Mouse (Mus musculus) monocyte, adult 5-6 weeks (primary cell): ENCODE data around the gene Mepe. TPM values are rescaled to one million over a fixed set of nuclear protein-coding genes. Genes with fewer than 3 reads are reported as not detected.

Source experiments
- total RNA-seq: library from RNA; stranded (forward); fragments of 200-1000, 200-491, 200-594 nt; gene quantifications from 3 replicates; pipeline ENCODE4 v1.2.3, GENCODE M21; 2017

The Mepe gene
- total RNA-seq, 1 experiment from 2014 or later: not detected

Other genes with a start within 250 kb of the Mepe start
- not detected in 3 replicates for gene Gm17660, start 247.7 kb upstream of the Mepe start, total RNA-seq
- gene Sparcl1, start 211.6 kb upstream of the Mepe start, total RNA-seq: not detected in 3 replicates
- not detected in 3 replicates for gene Dspp, start 154.6 kb upstream of the Mepe start, total RNA-seq
- gene Dmp1, start 122.7 kb upstream of the Mepe start, total RNA-seq: not detected in 3 replicates
- gene Ibsp, start 26.2 kb upstream of the Mepe start, total RNA-seq: not detected in 3 replicates
- 1.5 to 1.9 TPM (median 1.9 TPM) in 3 replicates for gene Spp1, start 109.8 kb downstream of the Mepe start, total RNA-seq
- gene Pkd2, start 134.1 kb downstream of the Mepe start, total RNA-seq: 2.5 to 5.6 TPM (median 4.1 TPM) in 3 replicates
- gene BC005561, start 183.0 kb downstream of the Mepe start, total RNA-seq: 10.3 to 19.3 TPM (median 11.0 TPM) in 3 replicates